Mouse (Mus musculus) central nervous system, embryonic 14 days (tissue): ENCODE data around the gene Sohlh1. TPM values are rescaled to one million over a fixed set of nuclear protein-coding genes. Genes with fewer than 3 reads are reported as not detected.

ENCODE experiments used
- polyA plus RNA-seq: library from polyadenylated mRNA; depleted of rRNA; stranded (reverse); fragments of >200 nt; gene quantifications from 2 replicates; pipeline ENCODE4 v1.2.3, GENCODE M21; 2012; rRNA removed

Sohlh1 gene
- not detected in 2 replicates for polyA plus RNA-seq

DNA sequence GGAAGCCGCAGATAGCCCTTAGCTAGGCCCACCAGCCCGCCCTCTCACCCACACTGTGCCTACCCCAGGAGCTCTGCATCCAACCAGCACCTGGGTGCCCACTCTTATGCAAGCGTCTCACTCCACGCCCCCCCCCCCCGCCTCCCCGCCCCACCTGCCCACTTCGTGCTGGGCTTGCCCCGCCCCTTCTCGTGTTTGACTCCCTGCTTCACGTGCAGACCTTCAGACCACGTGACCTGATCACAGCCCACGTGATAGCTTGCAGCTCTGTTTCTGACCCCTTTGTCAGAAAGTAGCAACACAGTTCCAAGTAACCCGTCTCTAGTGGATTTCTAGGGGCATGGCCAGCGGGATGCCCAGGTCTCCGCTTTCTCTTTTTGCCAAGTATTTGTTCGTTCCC, at the start of gene Sohlh1:
Gene Sohlh1, minus strand, starts transcription at position 23 of the 400 bp plus-strand sequence.

DNA sequence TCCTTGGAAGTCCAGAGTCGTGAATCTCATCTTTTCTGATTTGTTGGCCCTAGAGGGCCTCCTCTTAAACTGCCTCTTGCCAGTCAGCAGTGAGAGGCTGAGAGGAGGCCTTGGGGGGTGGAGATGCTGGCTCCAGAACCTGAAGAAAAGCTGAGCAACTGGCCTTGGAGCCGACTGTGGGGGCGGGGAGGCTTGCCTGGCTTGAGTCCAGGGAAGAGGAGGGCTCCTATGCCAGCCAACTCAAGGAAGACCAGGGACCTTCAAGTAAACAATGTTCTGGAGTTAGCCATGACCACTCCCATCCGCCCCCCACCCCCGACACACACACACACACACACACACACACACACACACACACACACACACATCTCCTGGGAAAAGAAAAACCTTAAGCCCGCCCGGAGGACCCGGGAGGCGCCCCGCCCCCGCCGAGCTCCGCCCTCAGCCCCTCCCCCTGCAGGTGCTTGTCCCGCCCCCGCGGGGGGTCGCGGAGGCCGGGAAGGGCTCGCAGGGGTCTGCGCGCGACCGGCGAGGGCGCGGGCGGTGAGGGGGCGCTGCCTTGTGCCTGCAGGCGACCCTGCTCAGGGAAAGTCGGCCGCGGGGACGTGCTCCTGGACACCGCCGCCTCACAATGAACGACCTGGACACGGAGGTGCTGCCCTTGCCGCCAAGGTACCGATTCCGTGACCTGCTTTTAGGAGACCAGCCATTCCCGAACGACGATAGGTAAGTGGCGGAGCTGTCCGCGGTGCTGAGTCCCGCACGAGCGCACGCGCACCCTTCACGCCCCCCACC, 16.5 kb upstream of the Sohlh1 start, which contains the start of gene Kcnt1:
Gene Kcnt1, plus strand, starts transcription at position 398 of the 795 bp plus-strand sequence.

DNA sequence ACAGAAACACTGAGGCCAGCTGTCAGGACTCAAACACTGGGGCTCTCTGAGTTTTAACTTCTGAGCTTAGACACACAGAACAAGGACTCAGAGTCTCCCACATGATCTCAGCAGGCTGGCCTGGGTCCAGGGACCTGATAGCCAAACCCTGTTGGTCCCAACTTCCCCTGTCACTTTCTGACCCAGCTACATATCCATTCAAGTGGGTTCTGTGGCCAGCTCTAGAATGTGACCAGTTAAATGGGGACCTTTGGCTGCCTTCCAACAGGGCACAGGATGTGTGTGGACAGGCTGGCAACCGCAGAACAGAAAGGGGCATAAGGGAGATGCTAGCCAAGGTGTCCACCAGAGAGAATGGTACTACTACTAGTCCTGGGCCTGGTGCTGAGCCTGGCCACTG, 24.2 kb downstream of the Sohlh1 start, which contains the start of gene Lcn9:
Gene Lcn9, plus strand, starts transcription at position 348 of the 400 bp plus-strand sequence.

DNA sequence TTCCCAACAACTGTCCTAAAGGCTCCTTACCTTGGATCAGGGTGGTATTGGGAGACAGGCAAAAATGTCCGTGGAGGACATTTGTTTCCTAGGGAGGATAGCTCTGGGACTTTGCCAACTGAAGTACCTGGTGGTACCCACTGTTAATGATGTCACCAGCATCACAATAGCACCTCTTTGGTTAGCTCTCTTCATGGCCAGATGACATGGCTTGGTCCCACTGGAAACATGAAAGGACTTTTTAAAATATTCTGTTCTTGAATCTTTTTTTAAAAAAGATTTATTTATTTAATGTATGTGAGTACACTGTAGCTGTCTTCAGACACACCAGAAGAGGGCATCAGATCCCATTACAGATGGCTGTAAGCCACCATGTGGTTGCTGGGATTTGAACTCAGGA, 31.3 kb downstream of the Sohlh1 start, which contains the start of gene Glt6d1:
Gene Glt6d1, minus strand, starts transcription at position 101 of the 400 bp plus-strand sequence.

Other genes starting within 250 kb of the Sohlh1 start
- 83.7 and 90.9 TPM in 2 replicates for gene Rabl6, start 238.7 kb downstream of the Sohlh1 start, polyA plus RNA-seq
- 0.01 TPM in 1 of 2 replicates, not detected in the other for gene Ccdc183, start 229.6 kb downstream of the Sohlh1 start, polyA plus RNA-seq
- gene Tmem141, start 225.2 kb downstream of the Sohlh1 start, polyA plus RNA-seq, result 27.9 and 35.4 TPM in 2 replicates
- gene Fcna, start 219.2 kb downstream of the Sohlh1 start, polyA plus RNA-seq, result 1.1 TPM in 2 replicates
- gene Lcn8, start 194.1 kb downstream of the Sohlh1 start, polyA plus RNA-seq, result not detected in 2 replicates
- gene Lcn5, start 189.3 kb downstream of the Sohlh1 start, polyA plus RNA-seq, result not detected in 2 replicates
- gene Lcn6, start 170.5 kb downstream of the Sohlh1 start, polyA plus RNA-seq, result not detected in 2 replicates
- gene Lcn10, start 164.5 kb downstream of the Sohlh1 start, polyA plus RNA-seq, result not detected in 2 replicates
- gene Obp2a, start 147.2 kb downstream of the Sohlh1 start, polyA plus RNA-seq, result not detected in 2 replicates
- 70.7 and 77.4 TPM in 2 replicates for gene Bmyc, start 140.5 kb downstream of the Sohlh1 start, polyA plus RNA-seq
- not detected in 2 replicates for gene Obp2b, start 110.2 kb downstream of the Sohlh1 start, polyA plus RNA-seq
- not detected in 2 replicates for gene Lcn3, start 81.7 kb downstream of the Sohlh1 start, polyA plus RNA-seq
- not detected in 2 replicates for gene Lcn11, start 70.2 kb downstream of the Sohlh1 start, polyA plus RNA-seq
- not detected in 2 replicates for gene Gm13539, start 65.0 kb downstream of the Sohlh1 start, polyA plus RNA-seq
- not detected in 2 replicates for gene Glt6d1, start 31.4 kb downstream of the Sohlh1 start, polyA plus RNA-seq
- not detected in 2 replicates for gene Lcn9, start 24.1 kb downstream of the Sohlh1 start, polyA plus RNA-seq
- gene Kcnt1, start 16.5 kb upstream of the Sohlh1 start, polyA plus RNA-seq, result 50.7 and 54.5 TPM in 2 replicates
- 47.5 and 49.6 TPM in 2 replicates for gene Camsap1, start 136.0 kb upstream of the Sohlh1 start, polyA plus RNA-seq
- gene Ubac1, start 174.5 kb upstream of the Sohlh1 start, polyA plus RNA-seq, result 91.3 and 92.9 TPM in 2 replicates